Mouse (Mus musculus): ENCODE results near the gene Mttp. TPM values are rescaled to one million over a fixed set of nuclear protein-coding genes. Genes with fewer than 3 reads are reported as not detected.

The Mttp gene
- 10 to 100 TPM; 11.7 to 21.3 TPM for total RNA-seq (2021)
- long read RNA-seq, experiment 1, partial matches to known transcripts = 0 of 15 reads
- long read RNA-seq, experiment 1, other reads (novel, unspliced or antisense) = 15 of 15 reads
- long read RNA-seq, experiment 2, partial matches to known transcripts = 2 of 33 reads
- long read RNA-seq, experiment 2, other reads (novel, unspliced or antisense) = 31 of 33 reads

- DNase-seq (ENCODE audit: low spot score in 2 of 2) = peak in 1 of 2 experiments; percentile 49
These were observed at the start of gene Mttp for GRCm38 (mm10) chr3:138144642-138145171. Gene Mttp, minus strand, starts transcription at chr3:138144968.

- DNase-seq (ENCODE audit: low spot score in 2 of 2) = no peak
These were observed 49.0 kb upstream of the Mttp start, which contains the start of gene 4930579F01Rik for GRCm38 (mm10) chr3:138193683-138194302. Gene 4930579F01Rik, minus strand, starts transcription at chr3:138193825.

GRCm38 (mm10) chr3:138192260-138192659 is 47.5 kb upstream of the Mttp start:
- DNase-seq (ENCODE audit: low spot score in 2 of 2) = no peak

GRCm38 (mm10) chr3:138185995-138186930 is 41.5 kb upstream of the Mttp start:
- no peak for DNase-seq (ENCODE audit: low spot score in 2 of 2)

GRCm38 (mm10) chr3:138185290-138185689 is 40.5 kb upstream of the Mttp start:
- DNase-seq (ENCODE audit: low spot score in 2 of 2) = no peak

GRCm38 (mm10) chr3:138183371-138183770 is 38.6 kb upstream of the Mttp start:
- no peak for DNase-seq (ENCODE audit: low spot score in 2 of 2)

GRCm38 (mm10) chr3:138182019-138182418 is 37.3 kb upstream of the Mttp start:
- DNase-seq (ENCODE audit: low spot score in 2 of 2) = no peak

GRCm38 (mm10) chr3:138175551-138175950 is 30.8 kb upstream of the Mttp start:
- no peak for DNase-seq (ENCODE audit: low spot score in 2 of 2)

- DNase-seq (ENCODE audit: low spot score in 2 of 2) = no peak
These were observed 28.5 kb upstream of the Mttp start for GRCm38 (mm10) chr3:138173291-138173690.

- no peak for DNase-seq (ENCODE audit: low spot score in 2 of 2)
These were observed 17.9 kb upstream of the Mttp start for GRCm38 (mm10) chr3:138162553-138163183.

GRCm38 (mm10) chr3:138161623-138162022 is 16.9 kb upstream of the Mttp start:
- DNase-seq (ENCODE audit: low spot score in 2 of 2) = no peak

GRCm38 (mm10) chr3:138156651-138157050 is 11.9 kb upstream of the Mttp start:
- DNase-seq (ENCODE audit: low spot score in 2 of 2) = no peak

- no peak for DNase-seq (ENCODE audit: low spot score in 2 of 2)
These were observed 10.3 kb upstream of the Mttp start for GRCm38 (mm10) chr3:138155062-138155461.

GRCm38 (mm10) chr3:138148811-138149210 is 4.0 kb upstream of the Mttp start:
- DNase-seq (ENCODE audit: low spot score in 2 of 2) = no peak

- DNase-seq (ENCODE audit: low spot score in 2 of 2) = no peak
These were observed 617 bp downstream of the Mttp start for GRCm38 (mm10) chr3:138144060-138144641.

- DNase-seq (ENCODE audit: low spot score in 2 of 2) = peak; percentile 88 to 93
These were observed 1.3 kb downstream of the Mttp start, which contains the start of gene Trmt10a for GRCm38 (mm10) chr3:138143315-138144059. Gene Trmt10a, plus strand, starts transcription at chr3:138143448.

GRCm38 (mm10) chr3:138142733-138143314 is 1.9 kb downstream of the Mttp start:
- no peak for DNase-seq (ENCODE audit: low spot score in 2 of 2)

- no peak for DNase-seq (ENCODE audit: low spot score in 2 of 2)
These were observed 2.6 kb downstream of the Mttp start for GRCm38 (mm10) chr3:138142052-138142732.

- DNase-seq (ENCODE audit: low spot score in 2 of 2) = no peak
These were observed 5.1 kb downstream of the Mttp start for GRCm38 (mm10) chr3:138139663-138140062.
